Mouse (Mus musculus) embryo, embryonic 9.5 days (tissue): ENCODE measurements at regions not wholly inside any gene's neighbourhood (a gene's known extent, or its start where the extent isn't known, plus 50 kb on each side); places are given as distances from the start of the nearest gene placed in this dataset.
"Not testable (repeated sequence)": the region's sequence is repeated elsewhere in the genome, so short reads cannot be mapped to it uniquely, and the experiment has no call there.

Experiments
- DNase-seq: peaks from one replicate; pipeline ENCODE4 v3.0.0-alpha.2; 2017; ENCODE audit errors: extremely low spot score

DNA sequence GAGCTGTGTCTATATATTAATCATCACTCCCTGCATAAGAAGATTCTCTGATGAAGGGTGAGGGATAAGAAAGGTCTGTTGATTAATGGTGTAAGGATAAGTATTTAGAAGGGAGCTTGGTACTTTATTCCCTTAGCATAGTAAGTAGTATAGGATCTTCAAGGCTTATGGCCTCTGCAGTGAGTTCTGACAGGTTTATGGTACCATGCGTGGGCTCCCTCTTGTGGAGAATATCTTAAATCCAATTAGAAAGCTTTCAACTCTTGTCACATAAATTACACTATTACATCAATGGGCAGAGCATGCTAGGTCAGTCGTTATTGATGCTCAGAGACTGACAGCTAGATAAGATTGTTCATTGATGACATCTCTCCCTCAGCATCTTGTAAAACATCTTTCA lies 112.7 kb upstream of the Grin3a start:
- DNase-seq = peak; percentile 5

GRCm38 (mm10) chr4:49956855-49957254 lies 111.3 kb upstream of the Grin3a start:
- no peak for DNase-seq

GRCm38 (mm10) chr4:49946306-49946705 lies 100.8 kb upstream of the Grin3a start:
- no peak for DNase-seq

GRCm38 (mm10) chr4:49937471-49937870 lies 91.9 kb upstream of the Grin3a start:
- DNase-seq = no peak

GRCm38 (mm10) chr4:49929636-49930035 lies 84.1 kb upstream of the Grin3a start:
- not testable (repeated sequence) for DNase-seq

GRCm38 (mm10) chr4:49927045-49927444 lies 81.5 kb upstream of the Grin3a start:
- no peak for DNase-seq

DNA sequence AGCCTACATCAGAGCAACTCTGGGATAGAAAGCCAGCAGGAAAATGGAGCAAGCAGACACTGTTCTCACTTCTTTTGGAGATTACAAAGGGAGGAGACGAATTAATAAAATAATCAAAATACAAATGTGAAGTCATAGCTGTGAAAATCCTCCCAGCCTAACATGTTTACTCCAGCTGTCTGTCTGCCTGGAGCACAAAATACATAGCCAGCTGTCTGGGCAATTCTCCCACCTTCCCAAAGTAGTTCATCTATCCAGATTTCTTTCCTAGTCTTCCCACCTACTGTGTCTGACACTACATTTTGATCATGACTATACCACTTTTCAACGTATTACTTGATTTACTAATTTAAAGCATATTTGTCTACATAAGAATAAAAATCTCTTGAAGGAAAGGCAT lies 68.7 kb upstream of the Grin3a start:
- no peak for DNase-seq

DNA sequence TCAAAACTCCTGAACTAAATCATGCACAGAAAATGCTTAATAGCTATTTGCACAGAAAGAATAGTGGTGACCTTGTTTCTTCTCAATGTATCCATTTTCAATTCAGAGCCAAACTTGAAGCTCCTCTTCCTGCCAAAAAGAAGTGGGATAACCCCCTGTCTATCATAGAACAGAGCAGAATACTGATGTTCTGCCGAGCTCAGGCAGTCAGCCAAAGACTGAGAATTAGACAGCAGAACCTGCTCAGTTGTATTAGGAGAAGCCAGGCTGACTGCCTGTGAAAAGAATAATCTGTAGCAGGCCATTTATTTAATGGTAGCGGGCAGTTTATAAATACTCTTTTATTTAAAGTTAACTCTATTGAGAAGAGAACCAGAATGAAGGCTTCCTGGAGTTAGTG lies 68.1 kb upstream of the Grin3a start:
- DNase-seq = no peak
